Mouse (Mus musculus): ENCODE results near the gene Tubb4b.
A peak's percentile ranks its signal among the peaks of the same experiment; 100 is the strongest.

Tubb4b gene

GRCm38 (mm10) chr2:25185625-25186574, 38.6 kb downstream of the Tubb4b start:
- DNase-seq, result peak; percentile 77 to 82

- no peak for DNase-seq
Measured at GRCm38 (mm10) chr2:25184496-25184895, 40.0 kb downstream of the Tubb4b start.

- peak in 1 of 2 experiments; percentile 17 for DNase-seq
Measured at GRCm38 (mm10) chr2:25183336-25183735, 41.2 kb downstream of the Tubb4b start.

GRCm38 (mm10) chr2:25182664-25183063, 41.8 kb downstream of the Tubb4b start:
- no peak for DNase-seq

GRCm38 (mm10) chr2:25181891-25182397, 42.6 kb downstream of the Tubb4b start:
- peak in 1 of 2 experiments; percentile 14 for DNase-seq

GRCm38 (mm10) chr2:25180973-25181890, 43.3 kb downstream of the Tubb4b start:
- DNase-seq, result peak; percentile 63 to 64

- peak; percentile 96 for DNase-seq
Measured at GRCm38 (mm10) chr2:25180478-25180903, 44.0 kb downstream of the Tubb4b start, which contains the start of gene Nrarp. TSS of gene Nrarp (plus strand) at chr2:25180758.

GRCm38 (mm10) chr2:25179566-25180217, 44.8 kb downstream of the Tubb4b start:
- DNase-seq, result no peak

GRCm38 (mm10) chr2:25178285-25178972, 46.1 kb downstream of the Tubb4b start:
- no peak for DNase-seq

GRCm38 (mm10) chr2:25177685-25178084, 46.8 kb downstream of the Tubb4b start:
- DNase-seq, result peak; percentile 80 to 86

- DNase-seq, result peak in 1 of 2 experiments; percentile 19
Measured at GRCm38 (mm10) chr2:25177076-25177475, 47.4 kb downstream of the Tubb4b start.

GRCm38 (mm10) chr2:25176573-25176972, 47.9 kb downstream of the Tubb4b start:
- peak; percentile 54 to 59 for DNase-seq

- DNase-seq, result no peak
Measured at GRCm38 (mm10) chr2:25175690-25176078, 48.8 kb downstream of the Tubb4b start.

- no peak for DNase-seq
Measured at GRCm38 (mm10) chr2:25174866-25175689, 49.4 kb downstream of the Tubb4b start.

GRCm38 (mm10) chr2:25173821-25174220, 50.7 kb downstream of the Tubb4b start:
- peak in 1 of 2 experiments; percentile 6 for DNase-seq

- peak in 1 of 2 experiments; percentile 68 for DNase-seq
Measured at GRCm38 (mm10) chr2:25172629-25173028, 51.9 kb downstream of the Tubb4b start.

Data from lung, postnatal 4 days (tissue).